In genomic region chr13:46419648-46420047, GRCm38 (mm10) we compare ENCODE assay signal across 8 mouse cellular contexts. TPM values are rescaled to one million over a fixed set of nuclear protein-coding genes. Genes with fewer than 3 reads are reported as not detected.
DNase-seq lines count a peak whose midpoint lies in the region; ATAC-seq and TF ChIP-seq lines count a peak whose summit lies in the region.

No protein-coding gene starts in this region.

- peak overlapping the region; percentile 97; the same call in 1 of the 2 replicates for H3K4me2 ChIP-seq in lung, embryonic 16.5 days (ENCODE audit: low read depth, low read length)
- H3K4me2 ChIP-seq in forebrain, embryonic 13.5 days = peak overlapping the region; percentile 96
- H3K4me2 ChIP-seq in intestine, embryonic 16.5 days (ENCODE audit: low read depth, low read length) = peak overlapping the region; percentile 93

- no peaks in the 10 kb centered on the region for H3K4me1 ChIP-seq in lung, embryonic 16.5 days (replicated peaks; ENCODE audit: control insufficient read depth, insufficient read depth, low read length)
- H3K4me1 ChIP-seq in forebrain, embryonic 13.5 days = peaks cover 9% of the 10 kb centered on the region; the same call in 1 of the 2 replicates
- H3K4me1 ChIP-seq in intestine, embryonic 16.5 days (ENCODE audit: control insufficient read depth, insufficient read depth, low read length) = 0 out of 2 replicates have a peak, but pooled peaks cover 3% of the 10 kb centered on the region
- H3K4me1 ChIP-seq in small intestine, adult 2 months (ENCODE audit: control insufficient read depth, insufficient read depth, insufficient read length, low read length) = peaks cover 5% of the 10 kb centered on the region

- H3K36me3 ChIP-seq in lung, embryonic 16.5 days (ENCODE audit: control insufficient read depth, insufficient read depth, low read length) = no peaks in the 10 kb centered on the region
- H3K36me3 ChIP-seq in forebrain, embryonic 13.5 days (ENCODE audit: poor library complexity, severe bottlenecking) = peaks cover 5% of the 10 kb centered on the region; the same call in 1 of the 2 replicates
- H3K36me3 ChIP-seq in intestine, embryonic 16.5 days (ENCODE audit: control insufficient read depth, insufficient read depth, low read length) = no peaks in the 10 kb centered on the region
- no peaks in the 10 kb centered on the region for H3K36me3 ChIP-seq in small intestine, adult 2 months (ENCODE audit: control insufficient read depth, insufficient read depth, low read length)

- no peaks in the 10 kb centered on the region for H3K9me3 ChIP-seq in lung, embryonic 16.5 days (ENCODE audit: control insufficient read depth, low read length)
- no peaks in the 10 kb centered on the region for H3K9me3 ChIP-seq in forebrain, embryonic 13.5 days (replicated peaks)
- no peaks in the 10 kb centered on the region for H3K9me3 ChIP-seq in intestine, embryonic 16.5 days (ENCODE audit: control insufficient read depth, low read length)

- H3K4me3 ChIP-seq in lung, embryonic 16.5 days (ENCODE audit: low read length) = peak overlapping the region; percentile 71
- peak overlapping the region; percentile 73 for H3K4me3 ChIP-seq in forebrain, embryonic 13.5 days
- H3K4me3 ChIP-seq in intestine, embryonic 16.5 days (ENCODE audit: low read length) = peak overlapping the region; percentile 59
- H3K4me3 ChIP-seq in small intestine, adult 2 months (ENCODE audit: low read depth, low read length) = peak overlapping the region; percentile 80

- no peak overlapping the region for H3K27ac ChIP-seq in lung, embryonic 16.5 days (ENCODE audit: low read length)
- H3K27ac ChIP-seq in forebrain, embryonic 13.5 days = no peak overlapping the region
- H3K27ac ChIP-seq in intestine, embryonic 16.5 days (ENCODE audit: low read length) = no peak overlapping the region
- H3K27ac ChIP-seq in small intestine, adult 2 months (ENCODE audit: insufficient read depth, low read depth, low read length) = peak overlapping the region; percentile 21; the same call in 1 of the 2 replicates

- no peak for ATAC-seq in lung, embryonic 16.5 days (ENCODE audit: low read depth)
- no peak for ATAC-seq in forebrain, embryonic 13.5 days
- ATAC-seq in intestine, embryonic 16.5 days = no peak
- ATAC-seq in cerebellum, adult (ENCODE audit: insufficient number of reproducible peaks, low FRiP score, low TSS enrichment) = no peak
- ATAC-seq in megakaryocyte-erythroid progenitor cell, adult 5-6 weeks (replicated peaks; ENCODE audit: low FRiP score, low TSS enrichment, poor library complexity, severe bottlenecking) = no peak

- H3K9ac ChIP-seq in lung, embryonic 16.5 days (ENCODE audit: low read length) = 0 out of 2 replicates have a peak overlapping the region, but pooled peaks have one; percentile 14
- peak overlapping the region; percentile 41 for H3K9ac ChIP-seq in forebrain, embryonic 13.5 days
- peak overlapping the region; percentile 68; the same call in 1 of the 2 replicates for H3K9ac ChIP-seq in intestine, embryonic 16.5 days (ENCODE audit: low read depth, low read length)

- WGBS in lung, embryonic 16.5 days = 25% methylated on average over 7 of the region's 7 CpGs
- WGBS in forebrain, embryonic 13.5 days = 5% methylated on average over 7 of the region's 7 CpGs
- 25% methylated on average over 7 of the region's 7 CpGs for WGBS in intestine, embryonic 16.5 days
- WGBS in small intestine, adult 2 months = 45% methylated on average over 7 of the region's 7 CpGs

- no peak for DNase-seq in lung, postnatal 4 days
- DNase-seq in frontal cortex, adult 2 months (ENCODE audit: extremely low spot score in 1 of 2, low spot score in 1 of 2) = no peak

- no peak for TF ChIP-seq CTCF in small intestine, adult 2 months (IDR thresholded peaks at IDR 0.05; ENCODE audit: extremely low read depth, insufficient read length, insufficient replicate concordance, low read depth, low read length)

- TF ChIP-seq POLR2A in small intestine, adult 2 months (IDR thresholded peaks at IDR 0.05; ENCODE audit: low read depth, low read length) = no peak

- no peaks in the 10 kb centered on the region; the same call in 1 of the 2 replicates for H3K27me3 ChIP-seq in lung, embryonic 16.5 days (ENCODE audit: control insufficient read depth, insufficient read depth, low read depth, low read length)
- H3K27me3 ChIP-seq in forebrain, embryonic 13.5 days = no peaks in the 10 kb centered on the region
- H3K27me3 ChIP-seq in intestine, embryonic 16.5 days (replicated peaks; ENCODE audit: control insufficient read depth, insufficient read depth, low read length) = no peaks in the 10 kb centered on the region
- peaks cover 22% of the 10 kb centered on the region for H3K27me3 ChIP-seq in small intestine, adult 2 months (ENCODE audit: control insufficient read depth, insufficient read depth, low read length)

RNA-seq across cellular contexts. Expression of gene Rbm24, which starts 1.4 kb away (rescaled TPM):
- polyA plus RNA-seq in lung, embryonic 16.5 days (2015; fragmentation: Nextera tagmentation; extraction: Ambion mirVana) = 2.6 and 3.2 TPM in 2 replicates
- 4.4 and 5.6 TPM in 2 replicates for polyA plus RNA-seq in forebrain, embryonic 13.5 days (2015; fragmentation: Nextera tagmentation; extraction: Ambion mirVana)
- polyA plus RNA-seq in intestine, embryonic 16.5 days (2015; fragmentation: Nextera tagmentation; extraction: Ambion mirVana) = 1.0 and 1.5 TPM in 2 replicates
- 19.7 and 29.6 TPM in 2 replicates for polyA plus RNA-seq in small intestine, adult 2 months (2012; rRNA removed)
- 12.4 and 13.4 TPM in 2 replicates for polyA plus RNA-seq in frontal cortex, adult 2 months (2012; rRNA removed)
- not detected in 2 replicates for total RNA-seq in megakaryocyte-erythroid progenitor cell, adult 5-6 weeks (2014; fragmentation: Nextera tagmentation)
- not detected in 2 replicates for total RNA-seq in megakaryocyte-erythroid progenitor cell, adult 5-6 weeks (2017)

Comparison
In these comparisons a context has a peak if more than half of its experiments do, and no peak if none do; other contexts are left out.
1. H3K9ac ChIP-seq: peak in every context shown above with its lines; median percentile 68 in intestine, embryonic 16.5 days; 41 in forebrain, embryonic 13.5 days; 14 in lung, embryonic 16.5 days.